Mouse (Mus musculus) cerebellum, adult 2 months (tissue): ENCODE measurements around the gene Arhgef3.

ENCODE experiments used
- CTCF ChIP-seq: fragments of 200-500 bp; IDR thresholded peaks from 2 replicates; pipeline ENCODE4 v1.5.1; 2011; ENCODE audit warnings: low read depth, mild to moderate bottlenecking, control low read depth, low read length, moderate library complexity, borderline replicate concordance; ENCODE audit not compliant: insufficient read depth
- POLR2A ChIP-seq: fragments of 200-500 bp; IDR thresholded peaks from 2 replicates; pipeline ENCODE4 v1.6.1; 2011; ENCODE audit warnings: low read length, control low read depth, borderline replicate concordance; ENCODE audit not compliant: insufficient read depth

GRCm38 (mm10) chr14:27096133-27096532 is 18.6 kb upstream of the Arhgef3 start:
- TF ChIP-seq POLR2A, result no peak
- TF ChIP-seq CTCF, result no peak
